Mouse (Mus musculus): Measurements from ENCODE around the gene Tex48.

- no peak for TF ChIP-seq TCF12 (IDR thresholded peaks at IDR 0.05; ENCODE audit: low read depth, low read length)
- TF ChIP-seq EP300 (IDR thresholded peaks at IDR 0.05; ENCODE audit: low read length): no peak
- TF ChIP-seq HCFC1 (IDR thresholded peaks at IDR 0.05; ENCODE audit: low read depth, low read length): no peak
- no peak for TF ChIP-seq CTCF (conservative IDR thresholded peaks at IDR 0.05 in 1 of 2, IDR thresholded peaks at IDR 0.05 in 1 of 2; ENCODE audit: low read depth in 2 of 2, low read length in 2 of 2)
- no peak for TF ChIP-seq POLR2AphosphoS2 (IDR thresholded peaks at IDR 0.05; ENCODE audit: low read depth, low read length)
- no peak for TF ChIP-seq MAZ (IDR thresholded peaks at IDR 0.05; ENCODE audit: low read depth, low read length)
- TF ChIP-seq ZMIZ1 (IDR thresholded peaks at IDR 0.05; ENCODE audit: low read depth, low read length): no peak
- TF ChIP-seq ZNF384 (IDR thresholded peaks at IDR 0.05; ENCODE audit: low read depth, low read length): no peak
These were observed 42.6 kb downstream of the Tex48 start for GRCm38 (mm10) chr4:63579649-63580048.

All from CH12.LX (cell line).